Mouse (Mus musculus) MEL (cell line): ENCODE data around the gene Unc5cl. TPM values are rescaled to one million over a fixed set of nuclear protein-coding genes. Genes with fewer than 3 reads are reported as not detected.

Experiments
- DNase-seq: peaks from one replicate; pipeline ENCODE4 v3.0.0; 2011; ENCODE audit warnings: low read depth, low spot score
- H3K27ac ChIP-seq: 2 replicates; pipeline ENCODE4 v1.5.1; 2012; ENCODE audit warnings: low read depth, mild to moderate bottlenecking, control low read depth, low read length, moderate library complexity; ENCODE audit not compliant: control insufficient read depth
- H3K27me3 ChIP-seq, 2 experiments: fragments of 150-350 bp in 1 of 2; sonication (generic) in 1 of 2; 2 replicates each; pipeline ENCODE4 v1.6.1; 2012; ENCODE audit warnings: low read length in 2 of 2, mild to moderate bottlenecking in 2 of 2, improper control_type of control experiment in 1 of 2, moderate library complexity in 1 of 2; ENCODE audit not compliant: insufficient read depth in 2 of 2, control insufficient read depth in 1 of 2
- H3K36me3 ChIP-seq, 2 experiments: 2 replicates each; pipeline ENCODE4 v1.6.1; 2012 to 2014; ENCODE audit warnings: low read length in 2 of 2, improper control_type of control experiment in 1 of 2, inconsistent platforms in 1 of 2, mild to moderate bottlenecking in 1 of 2; ENCODE audit not compliant: insufficient read depth in 2 of 2, control insufficient read depth in 1 of 2
- H3K4me1 ChIP-seq, 2 experiments: fragments of 150-350 bp in 1 of 2; sonication (generic) in 1 of 2; 2 replicates each; pipeline ENCODE4 v1.6.1; 2012; ENCODE audit warnings: low read length in 2 of 2, improper control_type of control experiment in 1 of 2, mild to moderate bottlenecking in 1 of 2; ENCODE audit not compliant: insufficient read depth in 2 of 2, control insufficient read depth in 1 of 2
- H3K4me3 ChIP-seq, 2 experiments: fragments of 150-350 bp in 1 of 2; sonication (generic) in 1 of 2; 2 replicates each; pipeline ENCODE4 v1.5.1; 2012; ENCODE audit warnings: low read depth in 2 of 2, low read length in 2 of 2, mild to moderate bottlenecking in 2 of 2, moderate library complexity in 2 of 2, control low read depth in 1 of 2, improper control_type of control experiment in 1 of 2; ENCODE audit not compliant: control insufficient read depth in 1 of 2, insufficient read depth in 1 of 2
- H3K79me2 ChIP-seq: 2 replicates; pipeline ENCODE4 v1.6.1; 2012; ENCODE audit warnings: mild to moderate bottlenecking, low read length, moderate library complexity; ENCODE audit not compliant: control insufficient read depth, poor library complexity, insufficient read depth
- H3K9ac ChIP-seq: 2 replicates; pipeline ENCODE4 v1.6.1; 2012; ENCODE audit warnings: low read depth, mild to moderate bottlenecking, control low read depth, low read length, moderate library complexity; ENCODE audit not compliant: control insufficient read depth, poor library complexity, severe bottlenecking
- H3K9me3 ChIP-seq: fragments of 150-350 bp; sonication (generic); replicated peaks from 2 replicates; pipeline ENCODE4 v1.6.1; 2012; ENCODE audit warnings: mild to moderate bottlenecking, low read length, improper control_type of control experiment, moderate library complexity; ENCODE audit not compliant: insufficient read depth
- CHD2 ChIP-seq: IDR thresholded peaks from 2 replicates; pipeline ENCODE4 v1.6.1; 2011; ENCODE audit warnings: low read length, improper control_type of control experiment
- E2F4 ChIP-seq: IDR thresholded peaks from 2 replicates; pipeline ENCODE4 v1.6.1; 2011; ENCODE audit warnings: low read depth, low read length, improper control_type of control experiment, borderline replicate concordance
- GABPA ChIP-seq: IDR thresholded peaks from 2 replicates; pipeline ENCODE4 v1.6.1; 2012; ENCODE audit warnings: low read depth, mild to moderate bottlenecking, inconsistent platforms, low read length, improper control_type of control experiment, moderate library complexity
- GATA1 ChIP-seq: IDR thresholded peaks from 2 replicates; pipeline ENCODE4 v1.6.1; 2011; ENCODE audit warnings: low read depth, low read length, improper control_type of control experiment
- HCFC1 ChIP-seq: IDR thresholded peaks from 2 replicates; pipeline ENCODE4 v1.6.1; 2012; ENCODE audit warnings: low read depth, mild to moderate bottlenecking, inconsistent platforms, low read length, improper control_type of control experiment, moderate library complexity
- MAFK ChIP-seq: IDR thresholded peaks from 2 replicates; pipeline ENCODE4 v1.6.1; 2011; ENCODE audit warnings: low read depth, mild to moderate bottlenecking, low read length, improper control_type of control experiment, borderline replicate concordance
- MAZ ChIP-seq: IDR thresholded peaks from 2 replicates; pipeline ENCODE4 v1.6.1; 2012; ENCODE audit warnings: low read depth, mild to moderate bottlenecking, inconsistent platforms, low read length, improper control_type of control experiment
- MEF2A ChIP-seq: IDR thresholded peaks from 2 replicates; pipeline ENCODE4 v1.6.1; 2014; ENCODE audit warnings: low read depth, mild to moderate bottlenecking, inconsistent platforms, low read length, improper control_type of control experiment; ENCODE audit not compliant: poor library complexity, insufficient replicate concordance, severe bottlenecking; ENCODE audit errors: extremely low read depth
- POLR2A ChIP-seq, 2 experiments: IDR thresholded peaks; 2 replicates each; pipeline ENCODE4 v1.6.1; 2011 to 2012; ENCODE audit warnings: low read length in 2 of 2, mild to moderate bottlenecking in 2 of 2, control low read depth in 1 of 2, improper control_type of control experiment in 1 of 2, low read depth in 1 of 2, moderate library complexity in 1 of 2; ENCODE audit not compliant: control insufficient read depth in 1 of 2, insufficient read depth in 1 of 2, poor library complexity in 1 of 2
- RCOR1 ChIP-seq: IDR thresholded peaks from 2 replicates; pipeline ENCODE4 v1.6.1; 2012; ENCODE audit warnings: low read depth, mild to moderate bottlenecking, inconsistent platforms, low read length, improper control_type of control experiment
- SMC3 ChIP-seq: IDR thresholded peaks from 2 replicates; pipeline ENCODE4 v1.6.1; 2011; ENCODE audit warnings: low read depth, low read length, improper control_type of control experiment
- ZC3H11A ChIP-seq: IDR thresholded peaks from 2 replicates; pipeline ENCODE4 v1.6.1; 2012; ENCODE audit warnings: low read depth, mild to moderate bottlenecking, inconsistent platforms, low read length, improper control_type of control experiment
- ZKSCAN1 ChIP-seq: IDR thresholded peaks from 2 replicates; pipeline ENCODE4 v1.6.1; 2012; ENCODE audit warnings: low read depth, mild to moderate bottlenecking, inconsistent platforms, low read length, improper control_type of control experiment, moderate library complexity
- ZMIZ1 ChIP-seq: IDR thresholded peaks from 2 replicates; pipeline ENCODE4 v1.6.1; 2012; ENCODE audit warnings: low read depth, mild to moderate bottlenecking, inconsistent platforms, low read length, improper control_type of control experiment, moderate library complexity
- ZNF384 ChIP-seq: IDR thresholded peaks from 2 replicates; pipeline ENCODE4 v1.6.1; 2012; ENCODE audit warnings: low read depth, mild to moderate bottlenecking, inconsistent platforms, low read length, improper control_type of control experiment
- polyA plus RNA-seq, 2 experiments: library from polyadenylated mRNA; stranded (reverse) in 1 of 2; unstranded in 1 of 2; fragments of >175 nt in 1 of 2; fragments of >200 nt in 1 of 2; gene quantifications; 2 replicates each; pipeline versions ENCODE4 v1.2.1 to v1.2.4; 2012; ENCODE audit warnings: low replicate concordance in 2 of 2, low read depth in 1 of 2; ENCODE audit not compliant: insufficient read length in 2 of 2, insufficient read depth in 1 of 2, missing spikeins in 1 of 2
- total RNA-seq: library from RNA; depleted of rRNA; stranded (reverse); fragments of 300-350 nt; gene quantifications from 2 replicates; pipeline ENCODE4 v1.2.3, GENCODE M21; 2012

Unc5cl gene
- total and polyA plus RNA-seq, 3 experiments, result 4.7 to 7.7 TPM; not detected in 1

DNA sequence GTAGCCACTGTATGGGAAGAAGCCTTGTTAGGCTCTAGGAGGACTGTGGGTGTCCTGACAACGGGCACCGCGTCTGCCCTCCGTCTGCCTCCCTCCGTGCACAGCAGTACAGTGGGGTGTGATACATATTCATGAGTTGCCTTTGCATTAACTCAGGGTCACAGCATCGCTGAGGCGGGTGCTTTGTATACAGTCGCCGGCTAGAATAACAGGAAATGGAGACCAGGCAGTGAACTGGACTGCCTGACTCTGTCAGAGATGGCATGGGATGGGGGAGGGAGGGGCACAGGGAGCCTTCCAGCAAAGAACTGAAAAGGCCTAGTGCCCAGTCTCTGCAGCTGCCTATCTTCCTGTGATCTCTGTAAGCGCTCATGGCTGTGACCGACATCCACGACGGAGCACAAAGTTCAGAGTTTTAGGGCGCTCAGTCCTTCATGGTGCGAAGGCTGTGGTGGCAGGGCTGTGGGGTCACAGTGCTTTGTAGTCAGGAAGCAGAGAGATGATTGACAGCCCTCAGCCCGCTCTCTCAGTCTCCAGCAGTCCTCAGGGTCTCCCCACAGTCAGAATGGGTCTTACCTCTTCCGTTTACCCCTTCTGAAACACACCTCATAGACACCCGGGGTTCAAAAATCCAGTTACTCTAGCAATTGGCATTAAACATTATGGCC is 58.0 kb downstream of the Unc5cl start:
- Histone ChIP-seq H3K4me1 (no peaks in the 10 kb centered on the region), H3K27me3 (no peaks in the 10 kb centered on the region), H3K36me3 (no peaks in the 10 kb centered on the region), H3K9me3 (no peaks in the 10 kb centered on the region), H3K4me3 (no peak overlapping the region), H3K9ac (no peak overlapping the region), H3K27ac (no peak overlapping the region), H3K79me2 (no peaks in the 10 kb centered on the region)
- no peak for TF ChIP-seq GABPA
- TF ChIP-seq MEF2A, result no peak
- no peak for TF ChIP-seq MAFK
- no peak for TF ChIP-seq RCOR1
- no peak for TF ChIP-seq ZMIZ1
- no peak for TF ChIP-seq HCFC1
- no peak for TF ChIP-seq POLR2A (IDR thresholded peaks at IDR 0.05; ENCODE audit: control insufficient read depth in 1 of 2, insufficient read depth in 1 of 2, low read depth in 1 of 2, low read length in 2 of 2, poor library complexity in 1 of 2)
- no peak for TF ChIP-seq ZNF384
- no peak for TF ChIP-seq MAZ
- no peak for TF ChIP-seq ZKSCAN1
- DNase-seq, result no peak

DNA sequence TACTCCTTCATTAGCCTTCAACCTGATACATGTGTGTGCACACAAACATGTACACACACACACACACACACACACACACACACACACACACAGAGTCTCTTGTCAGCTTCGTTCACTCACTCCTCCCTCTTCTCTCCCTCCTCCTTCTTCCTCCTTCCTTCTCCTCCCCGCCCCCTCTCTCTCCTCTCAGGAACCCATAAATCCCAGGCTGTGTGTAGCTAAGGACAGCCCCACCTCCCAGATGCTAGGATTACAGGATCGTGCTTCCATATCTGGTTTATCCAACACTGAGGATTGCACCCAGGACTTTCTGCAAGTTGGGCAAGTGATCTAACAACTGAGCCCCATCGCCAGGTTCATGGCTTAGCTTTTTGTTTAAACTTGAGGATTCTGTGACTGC is 59.9 kb downstream of the Unc5cl start:
- H3K4me1 ChIP-seq, result no peaks in the 10 kb centered on the region
- no peaks in the 10 kb centered on the region for H3K79me2 ChIP-seq
- TF ChIP-seq E2F4 (no peak), ZC3H11A (no peak), ZKSCAN1 (no peak)

DNA sequence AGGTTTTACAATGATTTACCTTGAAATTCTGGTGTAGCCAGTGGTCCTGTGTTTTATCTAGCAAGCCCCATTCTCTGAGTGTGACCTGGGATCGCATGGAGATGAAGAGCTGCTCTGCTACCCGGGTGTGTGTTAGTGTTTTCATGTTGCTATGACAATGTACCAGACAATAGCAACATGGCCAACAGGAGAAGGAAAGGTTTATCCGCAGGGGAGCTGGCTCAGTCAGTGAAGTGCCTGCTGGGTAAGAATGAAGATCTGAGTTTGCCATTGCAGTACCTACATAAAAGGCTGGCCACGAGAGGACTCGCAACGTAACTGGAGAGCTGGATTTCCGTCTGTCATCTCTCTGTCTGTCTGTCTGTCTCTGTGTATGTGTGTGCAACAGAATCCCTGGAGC is 64.3 kb downstream of the Unc5cl start:
- Histone ChIP-seq H3K36me3 (no peaks in the 10 kb centered on the region), H3K9ac (no peak overlapping the region), H3K79me2 (no peaks in the 10 kb centered on the region), H3K4me1 (no peaks in the 10 kb centered on the region), H3K27ac (no peak overlapping the region)
- TF ChIP-seq SMC3, result no peak
- no peak for TF ChIP-seq CHD2
- TF ChIP-seq GATA1, result no peak
- TF ChIP-seq MEF2A, result no peak
- TF ChIP-seq, all 39 proteins: peak for 0
- Histone ChIP-seq H3K27me3 (no peaks in the 10 kb centered on the region), H3K9me3 (no peaks in the 10 kb centered on the region), H3K4me3 (no peak overlapping the region)
- DNase-seq, result no peak

More for the DNA sequence above, 59.9 kb downstream of the Unc5cl start:
- no peaks in the 10 kb centered on the region for H3K9me3 ChIP-seq
- H3K9ac ChIP-seq, result no peak overlapping the region
- no peak overlapping the region for H3K4me3 ChIP-seq
- no peak overlapping the region for H3K27ac ChIP-seq
- no peak for DNase-seq
- H3K27me3 ChIP-seq, result no peaks in the 10 kb centered on the region
- no peaks in the 10 kb centered on the region for H3K36me3 ChIP-seq
